Mouse (Mus musculus) embryonic facial prominence, embryonic 13.5 days (tissue): Measurements from ENCODE around the gene Rps19. TPM values are rescaled to one million over a fixed set of nuclear protein-coding genes. Genes with fewer than 3 reads are reported as not detected.

ENCODE experiments used
- ATAC-seq: fragments of 200-750 bp; cut with Nextera tagmentation; 2 replicates; pipeline ENCODE4 v1.8.0; 2017; ENCODE audit warnings: low read depth; ENCODE audit not compliant: insufficient number of reproducible peaks, insufficient read depth, low FRiP score, low TSS enrichment
- H3K27ac ChIP-seq: fragments of 300-500 bp; sonication (generic); 2 replicates; pipeline ENCODE4 v1.5.1; 2015; ENCODE audit warnings: moderate library complexity, mild to moderate bottlenecking, inconsistent platforms
- H3K27me3 ChIP-seq: fragments of 300-500 bp; sonication (generic); 2 replicates; pipeline ENCODE4 v1.6.1; 2015; ENCODE audit warnings: mild to moderate bottlenecking, inconsistent platforms
- H3K36me3 ChIP-seq: fragments of 300-500 bp; sonication (generic); 2 replicates; pipeline ENCODE4 v1.6.1; 2015; ENCODE audit warnings: mild to moderate bottlenecking, inconsistent platforms
- H3K4me1 ChIP-seq: fragments of 300-500 bp; sonication (generic); 2 replicates; pipeline ENCODE4 v1.6.1; 2015; ENCODE audit warnings: inconsistent platforms
- H3K4me2 ChIP-seq: fragments of 300-500 bp; sonication (generic); 2 replicates; pipeline ENCODE4 v1.6.1; 2015; ENCODE audit warnings: moderate library complexity, mild to moderate bottlenecking, inconsistent platforms
- H3K4me3 ChIP-seq: fragments of 300-500 bp; sonication (generic); 2 replicates; pipeline ENCODE4 v1.5.1; 2015; ENCODE audit warnings: mild to moderate bottlenecking, inconsistent platforms
- H3K9ac ChIP-seq: fragments of 300-500 bp; sonication (generic); 2 replicates; pipeline ENCODE4 v1.6.1; 2015; ENCODE audit warnings: mild to moderate bottlenecking, inconsistent platforms
- H3K9me3 ChIP-seq: fragments of 300-500 bp; sonication (generic); 2 replicates; pipeline ENCODE4 v1.6.1; 2016; ENCODE audit warnings: inconsistent platforms
- WGBS: fragments of 180-500 bp; shearing (Covaris S2); methylation state at CpG from one replicate; pipeline ENCODE4 v1.1.7; 2015; ENCODE audit warnings: mixed read lengths; 5-methylcytosine and 5-hydroxymethylcytosine counted together
- polyA plus RNA-seq: library from polyadenylated mRNA; unstranded; fragments of >200 nt; fragmentation: Nextera tagmentation; extraction: Ambion mirVana; gene quantifications from 2 replicates; pipeline ENCODE4 v1.2.1, GENCODE M21; 2015

The Rps19 gene
- polyA plus RNA-seq, 1 experiment from 2014 or later, result 3,152 TPM

DNA sequence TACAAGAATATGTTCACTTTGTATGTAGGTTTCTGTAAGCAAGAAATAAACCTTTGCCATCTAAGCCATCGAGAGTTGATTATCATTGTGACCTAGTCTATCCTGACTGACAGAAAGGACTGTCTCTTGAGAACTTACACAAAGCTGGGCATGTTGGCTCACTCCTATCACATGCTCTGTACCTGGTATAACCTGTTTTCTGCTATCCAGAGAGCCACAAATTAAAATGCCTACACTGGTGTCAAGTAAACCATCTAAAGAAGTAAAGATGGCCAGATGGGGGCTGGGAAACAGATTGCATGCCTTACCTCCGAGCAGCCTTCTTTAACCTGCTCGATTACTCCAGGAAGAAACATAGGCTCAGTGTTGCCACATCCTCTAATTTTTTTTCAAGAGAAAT lies 6.6 kb upstream of the Rps19 start:
- H3K27ac ChIP-seq, result peak overlapping the region; percentile 87; the same call in 1 of the 2 replicates
- H3K4me3 ChIP-seq, result no peak overlapping the region

DNA sequence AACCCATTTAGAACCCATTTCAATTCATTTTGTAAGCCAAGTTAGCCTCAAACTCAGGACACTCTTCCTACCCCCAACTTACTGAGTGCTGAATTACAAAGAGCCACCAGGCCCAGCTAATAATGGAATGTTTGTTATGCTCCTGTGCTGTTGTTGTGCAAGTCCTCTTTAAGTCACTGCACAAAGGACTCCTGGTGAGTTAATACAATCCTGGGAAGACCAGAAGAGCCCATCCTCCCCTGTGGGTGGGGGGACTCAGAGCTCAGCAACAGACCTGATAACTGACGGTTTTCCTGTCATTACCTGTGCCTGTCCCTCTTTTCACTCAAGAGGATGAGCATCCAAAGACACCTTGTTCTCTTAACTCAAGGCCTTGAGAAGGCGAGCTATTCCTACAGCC lies 4.6 kb upstream of the Rps19 start:
- 30% methylated on average over 2 of the region's 2 CpGs for WGBS
- no peak overlapping the region for H3K27ac ChIP-seq
- H3K9me3 ChIP-seq, result no peaks in the 10 kb centered on the region; the same call in 1 of the 2 replicates
- H3K9ac ChIP-seq, result no peak overlapping the region
- H3K4me1 ChIP-seq, result peaks cover 15% of the 10 kb centered on the region
- H3K36me3 ChIP-seq, result no peaks in the 10 kb centered on the region
- no peak overlapping the region for H3K4me3 ChIP-seq
- no peak for ATAC-seq
- H3K4me2 ChIP-seq, result no peak overlapping the region
- H3K27me3 ChIP-seq, result no peaks in the 10 kb centered on the region

More for the DNA sequence above, 6.6 kb upstream of the Rps19 start:
- no peaks in the 10 kb centered on the region for H3K9me3 ChIP-seq
- H3K36me3 ChIP-seq, result no peaks in the 10 kb centered on the region
- no peak overlapping the region for H3K9ac ChIP-seq
- H3K4me2 ChIP-seq, result no peak overlapping the region
- H3K27me3 ChIP-seq, result no peaks in the 10 kb centered on the region
- WGBS, result 33% methylated on average over 3 of the region's 3 CpGs
- ATAC-seq, result 0 out of 2 replicates have a peak, but pooled peaks have one; percentile 6
- H3K4me1 ChIP-seq, result peaks cover 15% of the 10 kb centered on the region

- 90% methylated on average over 9 of the region's 9 CpGs for WGBS
- no peaks in the 10 kb centered on the region; the same call in 1 of the 2 replicates for H3K9me3 ChIP-seq
- H3K4me3 ChIP-seq, result no peak overlapping the region
- H3K4me2 ChIP-seq, result no peak overlapping the region
- peaks cover 21% of the 10 kb centered on the region for H3K36me3 ChIP-seq
- no peak overlapping the region for H3K27ac ChIP-seq
- peaks cover 33% of the 10 kb centered on the region for H3K4me1 ChIP-seq
- H3K27me3 ChIP-seq, result no peaks in the 10 kb centered on the region
- ATAC-seq, result no peak
- H3K9ac ChIP-seq, result no peak overlapping the region
Observed at GRCm38 (mm10) chr7:24882416-24883199, 1.6 kb upstream of the Rps19 start.

DNA sequence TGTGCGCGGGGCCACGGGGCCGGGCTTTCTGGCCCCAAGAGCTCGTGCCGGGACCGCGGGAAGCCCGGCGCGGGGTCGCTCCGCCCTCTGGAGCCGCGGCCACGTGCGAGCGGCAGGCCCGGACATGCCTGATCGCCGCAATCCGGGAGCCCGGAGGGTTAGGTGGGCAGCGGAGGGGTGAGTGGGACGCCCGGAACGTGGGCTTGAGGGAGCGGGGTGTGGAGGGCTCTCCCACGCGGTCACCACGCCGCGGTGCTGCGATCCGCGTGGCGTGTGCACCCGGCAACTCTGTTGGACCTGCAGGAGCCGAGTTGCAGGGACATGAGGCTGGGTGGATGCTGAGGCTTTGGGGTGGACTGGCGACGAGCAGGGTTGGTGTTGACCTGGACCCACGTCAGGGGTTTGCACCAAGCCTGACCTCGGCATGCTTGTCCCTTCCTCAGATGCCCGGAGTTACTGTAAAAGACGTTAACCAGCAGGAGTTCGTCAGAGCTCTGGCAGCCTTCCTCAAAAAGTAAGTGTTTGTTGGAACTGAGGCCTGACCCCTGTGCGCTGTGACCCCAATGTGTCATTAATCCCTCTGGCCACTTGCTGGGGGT lies 621 bp downstream of the Rps19 start:
- Histone ChIP-seq H3K4me1 (peaks cover 28% of the 10 kb centered on the region), H3K27me3 (no peaks in the 10 kb centered on the region), H3K4me2 (peak overlapping the region; percentile 89), H3K9ac (peak overlapping the region; percentile 100), H3K27ac (peak overlapping the region; percentile 85), H3K36me3 (peaks cover 43% of the 10 kb centered on the region), H3K9me3 (no peaks in the 10 kb centered on the region; the same call in 1 of the 2 replicates), H3K4me3 (peak overlapping the region; percentile 99)
- whole genome bisulfite sequencing, result under 1% methylated on average over 47 of the region's 47 CpGs
- ATAC-seq, result no peak

GRCm38 (mm10) chr7:24885468-24886307 lies 1.5 kb downstream of the Rps19 start:
- H3K27me3 ChIP-seq, result no peaks in the 10 kb centered on the region
- peak overlapping the region; percentile 100 for H3K9ac ChIP-seq
- H3K9me3 ChIP-seq, result no peaks in the 10 kb centered on the region; the same call in 1 of the 2 replicates
- H3K4me1 ChIP-seq, result peaks cover 28% of the 10 kb centered on the region
- H3K27ac ChIP-seq, result peak overlapping the region; percentile 68
- peak overlapping the region; percentile 99 for H3K4me3 ChIP-seq
- H3K4me2 ChIP-seq, result peak overlapping the region; percentile 89
- 39% methylated on average over 12 of the region's 12 CpGs for WGBS
- no peak for ATAC-seq
- peaks cover 52% of the 10 kb centered on the region for H3K36me3 ChIP-seq

DNA sequence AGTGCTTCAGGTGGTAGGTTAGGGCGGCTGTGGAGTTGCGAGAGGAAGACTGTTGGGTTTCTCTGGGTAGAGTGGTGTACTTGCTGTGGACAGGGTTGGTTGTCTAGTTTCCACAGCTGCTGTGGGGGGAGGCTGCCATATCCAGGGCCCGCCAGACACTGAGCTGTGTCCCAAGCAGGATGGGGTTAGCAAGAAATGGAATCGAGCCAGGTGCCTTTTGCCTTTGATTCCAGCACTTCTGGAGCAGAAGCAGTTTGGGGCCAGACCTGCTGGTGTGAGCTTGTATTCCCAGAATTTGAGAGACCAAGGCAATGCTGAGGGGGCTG lies 2.1 kb downstream of the Rps19 start:
- H3K27me3 ChIP-seq, result no peaks in the 10 kb centered on the region
- H3K4me1 ChIP-seq, result peaks cover 28% of the 10 kb centered on the region
- H3K9me3 ChIP-seq, result no peaks in the 10 kb centered on the region; the same call in 1 of the 2 replicates
- H3K27ac ChIP-seq, result peak overlapping the region; percentile 68
- no peak for ATAC-seq
- H3K36me3 ChIP-seq, result peaks cover 58% of the 10 kb centered on the region
- peak overlapping the region; percentile 100 for H3K9ac ChIP-seq
- peak overlapping the region; percentile 89 for H3K4me2 ChIP-seq
- peak overlapping the region; percentile 99 for H3K4me3 ChIP-seq
- 70% methylated on average over 4 of the region's 4 CpGs for WGBS

DNA sequence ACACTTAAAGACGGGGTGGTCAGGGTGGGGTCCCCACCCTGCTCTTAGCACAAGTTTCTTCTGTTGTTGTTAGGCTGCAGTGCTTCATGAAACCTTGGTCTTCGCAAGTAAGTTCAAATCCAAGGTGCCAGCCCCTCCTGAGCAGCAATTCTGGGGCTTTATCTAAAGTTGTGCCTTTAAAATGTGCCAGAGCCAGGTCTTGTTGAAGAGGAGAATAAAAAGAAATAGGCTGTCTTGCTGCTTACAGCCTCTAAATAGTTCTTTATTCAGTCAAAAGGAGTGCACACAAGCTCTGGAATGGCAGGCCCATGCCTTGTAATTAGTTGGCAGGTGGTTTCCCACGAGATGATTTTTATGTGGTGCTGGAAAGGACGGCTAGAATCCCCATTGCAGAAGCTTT lies 2.9 kb downstream of the Rps19 start:
- Histone ChIP-seq H3K9me3 (no peaks in the 10 kb centered on the region; the same call in 1 of the 2 replicates), H3K4me3 (peak overlapping the region; percentile 99; the same call in 1 of the 2 replicates), H3K4me1 (peaks cover 28% of the 10 kb centered on the region), H3K27ac (peak overlapping the region; percentile 18; the same call in 1 of the 2 replicates), H3K36me3 (peaks cover 59% of the 10 kb centered on the region), H3K27me3 (no peaks in the 10 kb centered on the region), H3K9ac (peak overlapping the region; percentile 100), H3K4me2 (peak overlapping the region; percentile 89)
- no peak for ATAC-seq
- WGBS, result 71% methylated on average over 4 of the region's 4 CpGs

GRCm38 (mm10) chr7:24889431-24890220 lies 5.5 kb downstream of the Rps19 start:
- H3K36me3 ChIP-seq, result peaks cover 59% of the 10 kb centered on the region

DNA sequence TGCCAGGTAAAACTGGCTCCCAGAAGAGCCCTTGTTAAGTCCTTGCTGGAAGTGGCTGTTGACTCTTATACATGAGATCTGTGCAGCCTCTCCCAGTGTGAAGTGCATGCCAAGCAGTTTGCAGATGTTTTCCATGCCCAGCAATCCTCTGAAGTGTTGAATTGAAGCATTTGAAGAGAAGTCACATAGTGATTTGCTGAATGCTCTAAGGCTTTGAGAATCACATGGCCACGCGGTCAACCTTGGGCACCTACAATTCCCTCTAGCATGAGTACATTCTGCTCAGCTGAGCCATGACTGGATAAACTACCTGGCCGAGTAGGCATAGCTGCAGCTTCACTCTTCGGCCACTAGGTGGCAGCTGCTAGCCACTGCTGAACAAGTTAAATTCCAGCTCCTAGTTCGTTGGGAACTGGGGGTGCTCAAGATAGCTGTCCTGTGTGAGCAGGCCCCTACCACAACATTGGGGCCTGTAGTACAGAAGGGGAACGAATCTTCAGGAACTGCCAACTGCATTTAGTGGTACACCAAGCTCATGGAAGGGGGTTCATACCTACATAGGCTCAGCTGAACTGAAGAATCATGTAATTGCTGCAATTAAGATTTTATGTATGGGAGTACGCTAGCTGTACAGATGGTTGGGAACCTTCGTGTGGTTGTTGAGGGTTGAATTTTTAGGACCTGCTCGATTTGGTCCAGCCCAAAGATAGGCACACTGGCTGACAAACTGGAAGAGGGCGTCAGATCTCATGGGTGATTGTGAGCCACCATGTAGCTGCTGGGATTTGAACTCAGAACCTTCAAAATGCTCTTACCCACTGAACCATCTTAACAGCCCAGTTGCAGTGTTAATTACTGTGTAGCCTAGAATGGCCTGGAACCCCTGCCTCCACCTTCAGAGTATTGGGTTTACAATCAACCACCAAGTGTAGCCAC lies 6.4 kb downstream of the Rps19 start:
- peak; percentile 49 for ATAC-seq
- WGBS, result 30% methylated on average over 10 of the region's 10 CpGs

More at GRCm38 (mm10) chr7:24889431-24890220, 5.5 kb downstream of the Rps19 start:
- H3K4me3 ChIP-seq, result no peak overlapping the region
- peaks cover 28% of the 10 kb centered on the region for H3K4me1 ChIP-seq
- H3K4me2 ChIP-seq, result no peak overlapping the region
- no peaks in the 10 kb centered on the region; the same call in 1 of the 2 replicates for H3K9me3 ChIP-seq
- no peak overlapping the region for H3K9ac ChIP-seq
- H3K27ac ChIP-seq, result peak overlapping the region; percentile 35; the same call in 1 of the 2 replicates
- ATAC-seq, result no peak
- no peaks in the 10 kb centered on the region for H3K27me3 ChIP-seq
- WGBS, result 79% methylated on average over 6 of the region's 6 CpGs

More for the DNA sequence above, 6.4 kb downstream of the Rps19 start:
- Histone ChIP-seq H3K36me3 (peaks cover 58% of the 10 kb centered on the region), H3K9ac (no peak overlapping the region), H3K27ac (peak overlapping the region; percentile 35; the same call in 1 of the 2 replicates), H3K9me3 (no peaks in the 10 kb centered on the region), H3K4me2 (no peak overlapping the region), H3K4me3 (no peak overlapping the region), H3K27me3 (no peaks in the 10 kb centered on the region), H3K4me1 (peaks cover 24% of the 10 kb centered on the region)
